Mouse (Mus musculus) ovary, adult 10 weeks (tissue): ENCODE data around the gene Kcna4. TPM values are rescaled to one million over a fixed set of nuclear protein-coding genes. Genes with fewer than 3 reads are reported as not detected.

ENCODE experiments used
- polyA plus RNA-seq: library from polyadenylated mRNA; stranded (reverse); fragments of 350-450 nt; fragmentation: Illumina TruSeq; extraction: RNeasy Lipid Tissue Mini Kit (QIAGEN cat#74804); gene quantifications from one replicate; pipeline ENCODE4 v1.2.3, GENCODE M21; 2014

Gene Kcna4
- 1.3 TPM for polyA plus RNA-seq

GRCm38 (mm10) chr2:107289990-107290696 is at the start of gene Kcna4:
Gene Kcna4, plus strand, starts transcription at chr2:107290639.

Other genes starting within 250 kb of the Kcna4 start
- not detected for gene Fshb, start 231.0 kb upstream of the Kcna4 start, polyA plus RNA-seq